Mouse (Mus musculus): ENCODE measurements around the gene Dact3. TPM values are rescaled to one million over a fixed set of nuclear protein-coding genes. Genes with fewer than 3 reads are reported as not detected.

The Dact3 gene
- polyA plus RNA-seq, 1 experiment from 2014 or later = 9.5 TPM

GRCm38 (mm10) chr7:16872478-16872877, 2.6 kb upstream of the Dact3 start:
- WGBS = 92% methylated on average over 9 of the region's 9 CpGs
- Histone ChIP-seq H3K27ac (ENCODE audit: low read depth, low read length) (no peak overlapping the region), H3K9ac (ENCODE audit: low read length) (no peak overlapping the region), H3K9me3 (ENCODE audit: control insufficient read depth, low read length) (no peaks in the 10 kb centered on the region), H3K4me1 (ENCODE audit: control insufficient read depth, insufficient read depth, low read length) (peaks cover 5% of the 10 kb centered on the region), H3K36me3 (ENCODE audit: control insufficient read depth, insufficient read depth, low read length) (no peaks in the 10 kb centered on the region), H3K4me3 (ENCODE audit: low read depth, low read length) (no peak overlapping the region), H3K27me3 (ENCODE audit: control insufficient read depth, insufficient read depth, low read length) (no peaks in the 10 kb centered on the region), H3K4me2 (ENCODE audit: low read depth) (no peak overlapping the region)
- DNase-seq (ENCODE audit: low spot score) (no peak), ATAC-seq (ENCODE audit: insufficient read depth, low FRiP score, low TSS enrichment) (no peak)

DNA sequence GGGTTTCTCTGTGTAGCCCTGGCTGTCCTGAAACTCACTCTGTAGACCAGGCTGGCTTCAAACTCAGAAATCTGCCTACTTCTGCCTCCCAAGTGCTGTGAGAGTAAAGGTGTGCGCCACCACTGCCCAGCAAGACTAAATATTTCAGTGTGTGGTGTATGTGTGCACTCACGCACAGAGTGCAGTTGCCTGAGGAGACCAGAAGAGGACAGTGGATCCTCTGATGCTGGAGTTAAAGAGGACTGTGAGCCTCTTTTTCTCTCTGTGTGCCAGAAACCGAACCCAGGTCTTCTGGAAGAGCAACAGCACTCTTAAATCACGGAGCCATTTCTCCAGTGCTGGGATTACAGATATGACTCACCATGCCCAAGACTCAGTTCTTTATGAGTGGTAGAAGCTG, 1.7 kb upstream of the Dact3 start:
- Histone ChIP-seq H3K36me3 (ENCODE audit: control insufficient read depth, insufficient read depth, low read length) (no peaks in the 10 kb centered on the region), H3K4me1 (ENCODE audit: control insufficient read depth, insufficient read depth, low read length) (peaks cover 5% of the 10 kb centered on the region), H3K27me3 (ENCODE audit: control insufficient read depth, insufficient read depth, low read length) (no peaks in the 10 kb centered on the region), H3K4me2 (ENCODE audit: low read depth) (no peak overlapping the region), H3K27ac (ENCODE audit: low read depth, low read length) (no peak overlapping the region), H3K4me3 (ENCODE audit: low read depth, low read length) (no peak overlapping the region), H3K9ac (ENCODE audit: low read length) (no peak overlapping the region), H3K9me3 (ENCODE audit: control insufficient read depth, low read length) (no peaks in the 10 kb centered on the region)
- ATAC-seq (ENCODE audit: insufficient read depth, low FRiP score, low TSS enrichment) (no peak), DNase-seq (ENCODE audit: low spot score) (no peak)
- 90% methylated on average over 4 of the region's 4 CpGs for WGBS

- Histone ChIP-seq H3K4me3 (ENCODE audit: low read depth, low read length) (peak overlapping the region; percentile 2; the same call in 1 of the 2 replicates), H3K27ac (ENCODE audit: low read depth, low read length) (peak overlapping the region; percentile 28; the same call in 1 of the 2 replicates), H3K4me2 (ENCODE audit: low read depth) (peak overlapping the region; percentile 21), H3K27me3 (ENCODE audit: control insufficient read depth, insufficient read depth, low read length) (no peaks in the 10 kb centered on the region), H3K9me3 (ENCODE audit: control insufficient read depth, low read length) (no peaks in the 10 kb centered on the region), H3K4me1 (ENCODE audit: control insufficient read depth, insufficient read depth, low read length) (peaks cover 5% of the 10 kb centered on the region), H3K36me3 (ENCODE audit: control insufficient read depth, insufficient read depth, low read length) (no peaks in the 10 kb centered on the region), H3K9ac (ENCODE audit: low read length) (no peak overlapping the region)
- WGBS = 5% methylated on average over 17 of the region's 17 CpGs
- peak; percentile 73 for DNase-seq (ENCODE audit: low spot score)
- no peak for ATAC-seq (ENCODE audit: insufficient read depth, low FRiP score, low TSS enrichment)
Measured at GRCm38 (mm10) chr7:16874190-16874589, 927 bp upstream of the Dact3 start.

DNA sequence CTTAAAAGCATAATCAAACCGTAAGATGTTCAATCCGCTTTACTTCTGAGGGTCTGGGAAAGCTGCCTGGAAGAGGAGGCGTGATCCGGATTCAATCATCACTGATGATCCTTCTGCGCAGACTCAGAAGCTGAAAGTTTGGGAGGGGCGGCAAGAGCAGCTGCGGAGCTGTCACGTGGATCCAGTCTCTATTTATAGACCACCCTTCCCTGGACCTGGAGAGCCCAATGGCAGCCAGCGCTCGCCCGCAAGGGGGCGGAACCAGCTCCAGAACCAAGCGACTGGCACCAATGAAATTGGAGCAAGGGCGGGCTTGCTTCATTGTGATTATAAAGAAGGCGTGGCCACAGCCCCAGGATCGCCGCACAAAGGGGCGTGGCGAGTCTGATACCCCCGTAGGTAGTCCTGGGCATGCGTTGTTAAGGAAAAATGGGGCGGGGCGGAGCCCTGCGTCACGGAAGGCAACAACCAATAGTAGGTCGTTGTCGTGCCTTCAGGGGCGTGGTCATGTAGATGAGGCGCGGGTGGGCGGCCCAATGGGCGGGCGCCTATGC, 284 bp upstream of the Dact3 start:
- Histone ChIP-seq H3K27ac (ENCODE audit: low read depth, low read length) (peak overlapping the region; percentile 28; the same call in 1 of the 2 replicates), H3K9ac (ENCODE audit: low read length) (peak overlapping the region; percentile 78; the same call in 1 of the 2 replicates), H3K4me1 (ENCODE audit: control insufficient read depth, insufficient read depth, low read length) (peaks cover 5% of the 10 kb centered on the region), H3K4me2 (ENCODE audit: low read depth) (peak overlapping the region; percentile 85), H3K27me3 (ENCODE audit: control insufficient read depth, insufficient read depth, low read length) (no peaks in the 10 kb centered on the region), H3K36me3 (ENCODE audit: control insufficient read depth, insufficient read depth, low read length) (no peaks in the 10 kb centered on the region), H3K4me3 (ENCODE audit: low read depth, low read length) (peak overlapping the region; percentile 74), H3K9me3 (ENCODE audit: control insufficient read depth, low read length) (no peaks in the 10 kb centered on the region)
- ATAC-seq (ENCODE audit: insufficient read depth, low FRiP score, low TSS enrichment) (peak; percentile 95), DNase-seq (ENCODE audit: low spot score) (peak; percentile 100)
- whole genome bisulfite sequencing = under 1% methylated on average over 30 of the region's 33 CpGs

DNA sequence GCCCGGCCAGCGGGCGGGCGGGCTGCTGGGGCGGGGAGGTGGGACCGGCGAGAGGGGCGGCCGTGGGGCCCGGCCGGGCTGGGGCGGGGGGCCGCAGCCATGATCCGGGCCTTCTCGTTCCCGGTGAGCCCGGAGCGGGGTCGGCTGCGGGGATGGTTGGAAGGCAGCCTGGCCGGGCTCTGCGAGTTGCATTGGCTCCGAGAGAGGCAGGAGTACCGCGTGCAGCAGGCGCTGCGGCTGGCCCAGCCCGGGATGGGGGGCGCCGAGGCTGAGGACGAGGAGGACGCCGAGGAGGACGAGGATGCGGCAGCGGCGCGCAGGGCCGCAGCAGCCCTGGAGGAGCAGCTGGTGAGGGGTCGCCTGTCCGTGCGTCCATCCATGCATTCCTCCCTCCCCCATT, 209 bp downstream of the Dact3 start:
- peak overlapping the region; percentile 74 for H3K4me3 ChIP-seq (ENCODE audit: low read depth, low read length)
- no peaks in the 10 kb centered on the region for H3K27me3 ChIP-seq (ENCODE audit: control insufficient read depth, insufficient read depth, low read length)
- H3K9ac ChIP-seq (ENCODE audit: low read length) = peak overlapping the region; percentile 78
- no peaks in the 10 kb centered on the region for H3K36me3 ChIP-seq (ENCODE audit: control insufficient read depth, insufficient read depth, low read length)
- H3K9me3 ChIP-seq (ENCODE audit: control insufficient read depth, low read length) = no peaks in the 10 kb centered on the region
- peak overlapping the region; percentile 85 for H3K4me2 ChIP-seq (ENCODE audit: low read depth)
- no peak for DNase-seq (ENCODE audit: low spot score)
- WGBS = 2% methylated on average over 25 of the region's 42 CpGs
- ATAC-seq (ENCODE audit: insufficient read depth, low FRiP score, low TSS enrichment) = peak; percentile 28
- H3K4me1 ChIP-seq (ENCODE audit: control insufficient read depth, insufficient read depth, low read length) = peaks cover 9% of the 10 kb centered on the region
- peak overlapping the region; percentile 74 for H3K27ac ChIP-seq (ENCODE audit: low read depth, low read length)

GRCm38 (mm10) chr7:16876006-16876405, 889 bp downstream of the Dact3 start:
- H3K9me3 ChIP-seq (ENCODE audit: control insufficient read depth, low read length) = no peaks in the 10 kb centered on the region
- no peak for ATAC-seq (ENCODE audit: insufficient read depth, low FRiP score, low TSS enrichment)
- peak overlapping the region; percentile 78; the same call in 1 of the 2 replicates for H3K9ac ChIP-seq (ENCODE audit: low read length)
- DNase-seq (ENCODE audit: low spot score) = no peak
- 9% methylated on average over 11 of the region's 11 CpGs for WGBS
- peak overlapping the region; percentile 74 for H3K4me3 ChIP-seq (ENCODE audit: low read depth, low read length)
- peak overlapping the region; percentile 24; the same call in 1 of the 2 replicates for H3K27ac ChIP-seq (ENCODE audit: low read depth, low read length)
- peak overlapping the region; percentile 85 for H3K4me2 ChIP-seq (ENCODE audit: low read depth)
- peaks cover 15% of the 10 kb centered on the region for H3K4me1 ChIP-seq (ENCODE audit: control insufficient read depth, insufficient read depth, low read length)
- no peaks in the 10 kb centered on the region for H3K36me3 ChIP-seq (ENCODE audit: control insufficient read depth, insufficient read depth, low read length)
- no peaks in the 10 kb centered on the region for H3K27me3 ChIP-seq (ENCODE audit: control insufficient read depth, insufficient read depth, low read length)

DNA sequence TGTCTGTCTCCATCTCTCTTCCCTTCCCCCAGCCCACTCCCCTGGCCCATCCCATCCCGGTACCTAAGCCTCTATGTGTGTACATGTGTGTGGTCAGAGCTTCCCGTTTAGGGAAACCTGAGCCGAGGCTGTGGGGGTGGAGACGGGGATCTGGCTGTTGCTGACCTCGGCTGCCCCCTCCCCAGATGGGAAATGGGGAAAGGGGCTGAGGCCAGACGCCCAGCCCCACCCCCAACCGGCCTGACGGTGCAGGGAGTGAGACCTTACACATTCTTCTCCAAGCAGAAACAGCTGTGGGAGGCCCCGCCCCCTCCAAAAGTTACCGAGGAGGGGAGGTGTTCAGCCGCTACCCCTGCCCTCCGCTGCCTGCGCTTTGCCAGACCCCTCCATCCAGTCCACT, 1.5 kb downstream of the Dact3 start:
- ATAC-seq (ENCODE audit: insufficient read depth, low FRiP score, low TSS enrichment) (no peak), DNase-seq (ENCODE audit: low spot score) (peak; percentile 81)
- Histone ChIP-seq H3K4me2 (ENCODE audit: low read depth) (peak overlapping the region; percentile 85), H3K36me3 (ENCODE audit: control insufficient read depth, insufficient read depth, low read length) (no peaks in the 10 kb centered on the region), H3K9ac (ENCODE audit: low read length) (peak overlapping the region; percentile 19), H3K27ac (ENCODE audit: low read depth, low read length) (no peak overlapping the region), H3K27me3 (ENCODE audit: control insufficient read depth, insufficient read depth, low read length) (no peaks in the 10 kb centered on the region), H3K4me3 (ENCODE audit: low read depth, low read length) (peak overlapping the region; percentile 74), H3K9me3 (ENCODE audit: control insufficient read depth, low read length) (no peaks in the 10 kb centered on the region), H3K4me1 (ENCODE audit: control insufficient read depth, insufficient read depth, low read length) (peaks cover 15% of the 10 kb centered on the region)
- WGBS = 2% methylated on average over 13 of the region's 13 CpGs

DNA sequence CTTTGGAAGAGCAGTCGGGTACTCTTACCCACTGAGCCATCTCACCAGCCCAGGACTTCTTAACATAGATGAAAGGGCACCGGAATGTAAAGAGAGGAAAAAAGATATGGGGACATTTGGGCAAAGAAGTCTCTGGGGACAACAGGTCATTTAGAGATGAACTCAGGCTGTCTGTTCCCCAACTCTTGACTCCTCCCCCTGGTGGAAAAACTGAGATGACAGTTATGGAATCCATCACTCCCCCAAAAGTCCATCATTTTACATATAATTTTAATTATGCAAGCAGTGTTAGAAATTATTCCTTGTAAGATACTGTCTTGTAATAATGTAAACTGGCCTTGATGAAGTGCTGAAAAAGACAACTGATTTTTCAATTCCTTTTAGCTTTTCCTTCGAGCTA, 2.6 kb downstream of the Dact3 start:
- Histone ChIP-seq H3K9ac (ENCODE audit: low read length) (no peak overlapping the region), H3K36me3 (ENCODE audit: control insufficient read depth, insufficient read depth, low read length) (no peaks in the 10 kb centered on the region), H3K4me1 (ENCODE audit: control insufficient read depth, insufficient read depth, low read length) (peaks cover 15% of the 10 kb centered on the region), H3K4me3 (ENCODE audit: low read depth, low read length) (no peak overlapping the region), H3K27me3 (ENCODE audit: control insufficient read depth, insufficient read depth, low read length) (no peaks in the 10 kb centered on the region), H3K9me3 (ENCODE audit: control insufficient read depth, low read length) (no peaks in the 10 kb centered on the region), H3K27ac (ENCODE audit: low read depth, low read length) (no peak overlapping the region), H3K4me2 (ENCODE audit: low read depth) (no peak overlapping the region)
- DNase-seq (ENCODE audit: low spot score) (no peak), ATAC-seq (ENCODE audit: insufficient read depth, low FRiP score, low TSS enrichment) (no peak)
- 85% methylated on average over 3 of the region's 3 CpGs for WGBS

- DNase-seq (ENCODE audit: low spot score) (peak; percentile 88), ATAC-seq (ENCODE audit: insufficient read depth, low FRiP score, low TSS enrichment) (peak; percentile 52)
- WGBS = 11% methylated on average over 9 of the region's 9 CpGs
- Histone ChIP-seq H3K4me2 (ENCODE audit: low read depth) (peak overlapping the region; percentile 18; the same call in 1 of the 2 replicates), H3K4me1 (ENCODE audit: control insufficient read depth, insufficient read depth, low read length) (peaks cover 15% of the 10 kb centered on the region), H3K4me3 (ENCODE audit: low read depth, low read length) (no peak overlapping the region), H3K9me3 (ENCODE audit: control insufficient read depth, low read length) (no peaks in the 10 kb centered on the region), H3K27me3 (ENCODE audit: control insufficient read depth, insufficient read depth, low read length) (peaks cover 13% of the 10 kb centered on the region), H3K9ac (ENCODE audit: low read length) (peak overlapping the region; percentile 38), H3K27ac (ENCODE audit: low read depth, low read length) (peak overlapping the region; percentile 96), H3K36me3 (ENCODE audit: control insufficient read depth, insufficient read depth, low read length) (peaks cover 9% of the 10 kb centered on the region)
Measured at GRCm38 (mm10) chr7:16879796-16880547, 4.9 kb downstream of the Dact3 start.

Measured in neural tube, embryonic 11.5 days (tissue).